Mouse (Mus musculus): ENCODE data around the gene Gin1.

- TF ChIP-seq GATA1 (IDR thresholded peaks at IDR 0.05; ENCODE audit: low read length) (no peak), TAL1 (IDR thresholded peaks at IDR 0.05; ENCODE audit: low read length) (no peak)
These were observed 11.7 kb downstream of the Gin1 start for GRCm38 (mm10) chr1:97781674-97782073.
